Mouse (Mus musculus) testis, postnatal 10 days (tissue): ENCODE data around the gene Ciz1.

Experiments
- DNase-seq: peaks from one replicate; pipeline ENCODE4 v3.0.0; 2021; ENCODE audit warnings: low spot score

The Ciz1 gene

DNA sequence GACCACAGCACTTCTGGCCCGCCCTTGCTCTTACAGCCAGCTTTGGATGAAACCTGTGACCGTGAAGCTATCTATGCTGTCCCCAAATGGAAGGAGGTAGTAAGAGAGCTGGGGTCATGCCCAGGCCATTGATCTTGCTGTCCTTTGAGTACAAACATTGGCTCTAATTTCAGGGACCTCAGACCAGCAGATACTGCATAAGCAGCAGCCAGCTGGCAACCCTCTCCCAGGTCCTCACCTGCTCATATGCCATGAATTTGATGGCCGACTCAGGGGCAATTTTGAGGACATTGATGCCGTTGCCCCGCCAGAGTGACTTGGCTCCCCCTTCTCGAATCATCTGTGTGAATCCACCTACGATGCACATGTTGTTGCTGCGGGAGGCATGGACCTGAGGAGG is 65.4 kb downstream of the Ciz1 start:
- no peak for DNase-seq

DNA sequence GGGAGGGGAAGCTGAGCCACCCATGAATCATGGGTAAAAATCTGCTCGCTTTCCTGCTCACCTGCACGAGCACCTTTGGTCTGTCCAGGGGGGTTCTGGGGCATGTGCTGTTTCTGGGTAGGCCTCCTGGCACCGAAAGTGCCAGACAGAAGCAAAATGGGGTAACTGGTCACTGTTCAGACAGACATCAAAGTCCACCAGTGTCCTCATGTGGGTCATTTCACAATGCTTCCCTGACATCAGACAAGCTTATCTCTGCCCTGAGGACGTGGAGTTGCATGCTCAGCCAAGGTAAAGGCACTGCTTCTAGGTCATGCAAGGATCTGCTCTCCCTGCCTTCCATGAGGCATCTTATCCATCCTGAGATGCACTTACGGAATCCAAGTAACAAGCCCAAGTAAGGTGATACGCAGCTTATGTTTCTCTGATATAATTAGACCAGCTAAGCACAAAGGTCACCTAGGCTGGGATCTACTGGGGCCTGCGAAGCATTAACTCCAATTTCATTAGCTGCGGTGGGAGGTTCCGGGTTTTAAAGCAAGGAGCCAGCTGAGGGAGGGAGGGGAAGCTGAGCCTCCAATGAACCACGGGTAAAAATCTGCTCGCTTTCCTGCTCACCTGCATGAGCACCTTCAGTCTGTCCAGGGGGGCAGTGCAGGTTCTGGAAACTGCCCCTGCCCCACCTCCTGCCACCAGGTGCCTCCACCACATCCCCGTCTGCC is 66.5 kb downstream of the Ciz1 start:
- no peak for DNase-seq

DNA sequence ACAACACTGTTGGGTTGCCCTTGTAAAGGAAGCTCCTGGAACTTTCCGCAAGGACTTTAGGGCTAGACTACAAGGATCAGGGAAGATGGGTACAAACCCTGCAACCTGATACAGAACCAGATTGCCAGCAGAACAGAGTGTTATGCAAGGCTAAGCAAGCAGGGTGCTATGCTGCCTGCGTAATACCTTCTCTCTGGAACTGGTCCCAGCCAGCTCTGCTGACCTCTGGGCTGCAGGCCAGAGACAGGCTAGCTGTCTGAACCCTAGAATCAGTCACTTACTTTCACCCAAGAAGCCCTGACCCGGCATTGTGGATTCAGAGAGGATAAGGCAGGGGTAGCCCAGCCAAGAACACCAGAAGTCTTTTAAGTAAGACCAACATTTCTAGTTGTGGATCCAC is 67.2 kb downstream of the Ciz1 start:
- no peak for DNase-seq

DNA sequence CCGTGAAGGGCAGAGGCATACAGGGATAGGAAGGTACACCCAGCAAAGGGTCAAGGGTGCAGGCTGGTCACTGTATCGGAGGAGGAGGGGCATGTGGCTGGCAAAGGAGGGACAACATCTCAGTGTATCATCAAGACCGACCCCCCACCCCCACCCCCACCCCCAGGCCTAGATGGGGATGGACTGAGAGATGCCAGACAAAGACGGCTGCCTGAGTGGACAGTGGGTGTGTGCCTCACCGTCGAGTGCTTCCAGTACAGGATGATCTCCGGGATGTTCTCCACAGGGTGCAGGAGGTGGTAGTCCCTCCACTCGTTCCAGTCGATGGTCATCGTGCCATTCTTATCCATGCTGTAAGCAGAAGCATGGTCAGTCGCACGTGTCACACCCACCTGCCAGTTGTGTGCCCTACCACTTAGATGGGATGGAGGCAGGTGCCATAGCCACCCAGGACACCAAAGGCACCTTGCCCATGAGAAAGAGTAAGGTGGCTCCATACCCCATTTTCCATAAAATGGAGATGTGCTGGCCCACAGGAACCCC is 68.0 kb downstream of the Ciz1 start:
- no peak for DNase-seq

DNA sequence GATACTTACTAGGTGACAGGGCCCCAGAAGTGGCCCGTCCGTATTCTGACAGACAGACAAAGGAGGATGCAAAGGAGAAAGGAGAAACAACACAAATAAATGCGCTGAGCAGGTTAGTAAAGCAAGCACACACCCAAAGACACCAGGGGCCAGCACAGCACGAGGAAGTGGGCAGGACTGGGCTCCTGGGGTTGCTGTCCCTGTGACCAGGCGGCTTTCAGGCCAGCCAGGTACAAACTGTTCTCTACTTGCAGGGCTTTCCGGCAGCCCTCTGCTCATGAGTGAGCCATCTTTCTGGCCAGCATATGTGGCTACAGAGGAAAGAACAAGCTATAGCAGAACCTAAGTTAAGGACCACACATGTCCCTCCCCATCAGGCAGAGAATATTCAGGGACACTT is 68.5 kb downstream of the Ciz1 start:
- no peak for DNase-seq

DNA sequence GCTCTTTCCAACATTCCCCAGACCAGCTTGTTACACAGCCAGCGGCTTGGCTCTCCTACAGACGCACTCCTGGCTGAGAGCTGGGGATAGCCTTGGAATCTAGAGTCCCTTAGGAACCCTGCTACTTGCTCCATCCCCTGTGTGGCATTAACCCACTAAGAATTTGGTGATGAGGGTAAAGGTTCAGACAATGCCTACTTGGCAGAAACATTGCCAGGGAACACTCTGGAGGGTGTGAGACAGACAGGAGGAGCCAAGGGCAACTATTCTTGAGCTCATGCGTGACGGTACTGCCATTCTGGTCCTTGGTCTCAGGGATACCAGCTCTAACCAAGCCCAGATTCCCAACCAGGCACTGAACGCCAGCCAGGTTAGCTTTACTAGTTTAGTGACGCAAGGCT is 69.7 kb downstream of the Ciz1 start:
- DNase-seq = no peak

DNA sequence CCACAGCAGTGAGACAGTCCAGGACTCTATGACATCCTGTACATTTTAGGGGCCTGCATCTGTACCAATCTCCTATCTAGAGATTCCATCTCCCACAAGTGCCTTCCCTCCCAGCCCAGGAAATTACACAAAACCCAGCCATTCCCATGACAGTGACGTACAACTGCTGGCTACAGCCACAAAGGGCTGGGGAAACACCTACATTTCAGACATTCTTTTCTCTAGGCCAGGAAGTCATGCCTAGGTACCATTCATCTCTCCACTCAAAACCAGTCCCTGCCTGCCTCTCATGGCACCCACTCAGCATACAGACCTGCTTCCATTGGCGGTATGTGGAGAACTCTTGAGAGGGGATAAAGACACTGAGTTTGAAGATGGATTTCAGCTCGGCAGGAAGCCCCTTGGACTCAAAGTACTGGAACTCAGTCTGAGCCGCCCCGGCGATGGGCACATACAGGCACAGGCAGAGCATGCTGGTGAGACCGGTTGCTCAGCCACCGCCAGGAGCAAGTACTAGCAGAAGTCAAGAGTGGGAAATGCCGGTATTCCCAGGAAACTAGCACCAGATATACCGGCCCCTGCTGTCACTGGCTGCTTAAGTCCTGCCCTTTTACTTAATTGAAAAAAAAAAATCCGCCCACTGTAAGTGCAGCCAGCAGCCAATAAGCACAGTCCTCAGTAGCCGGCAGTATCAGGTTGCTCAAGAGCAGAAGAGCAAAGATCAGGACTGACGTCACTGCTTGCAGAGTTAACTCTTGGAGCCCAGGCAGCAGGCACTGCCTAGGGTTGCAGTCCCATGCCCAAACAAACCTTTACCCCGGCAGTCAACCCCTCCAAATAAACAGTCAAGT is 71.6 kb downstream of the Ciz1 start:
- no peak for DNase-seq

DNA sequence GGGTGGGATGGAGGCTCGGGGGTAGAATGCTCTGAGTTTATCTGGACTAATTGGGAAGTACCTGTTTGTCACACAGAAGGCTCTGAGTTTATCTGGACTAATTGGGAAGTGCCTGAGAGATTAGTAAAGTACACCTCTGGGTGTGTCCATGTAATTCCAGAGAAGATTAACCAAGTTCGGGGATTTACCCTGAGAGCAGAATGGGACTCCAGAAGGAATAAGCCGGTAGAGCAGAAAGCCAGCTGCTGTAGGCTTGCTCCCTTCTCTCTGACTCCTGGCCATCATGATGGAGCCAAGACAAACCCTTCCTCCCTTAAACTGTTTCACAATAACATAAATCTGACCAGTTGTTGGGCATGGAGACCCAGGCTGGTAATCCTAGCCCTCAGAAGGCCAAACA is 72.7 kb downstream of the Ciz1 start:
- no peak for DNase-seq

DNA sequence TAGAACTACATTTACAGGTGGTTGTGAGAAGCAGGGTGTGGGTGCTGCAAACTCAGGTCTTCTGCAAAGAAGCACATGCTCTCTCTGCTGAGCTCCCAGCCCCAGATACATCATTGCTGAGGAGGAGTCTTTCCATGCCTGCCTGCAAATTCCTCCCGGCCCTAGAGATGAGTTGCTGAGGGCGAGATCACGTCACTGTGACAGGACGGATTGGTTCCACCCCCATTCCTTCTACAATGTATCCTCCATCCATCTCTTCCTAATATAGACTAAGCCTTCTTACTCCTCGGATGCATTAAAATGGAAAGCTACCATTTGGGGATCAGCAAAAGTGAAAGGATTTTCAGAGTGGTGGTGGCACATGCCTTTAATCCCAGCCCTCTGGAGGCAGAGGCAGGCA is 73.4 kb downstream of the Ciz1 start:
- no peak for DNase-seq

DNA sequence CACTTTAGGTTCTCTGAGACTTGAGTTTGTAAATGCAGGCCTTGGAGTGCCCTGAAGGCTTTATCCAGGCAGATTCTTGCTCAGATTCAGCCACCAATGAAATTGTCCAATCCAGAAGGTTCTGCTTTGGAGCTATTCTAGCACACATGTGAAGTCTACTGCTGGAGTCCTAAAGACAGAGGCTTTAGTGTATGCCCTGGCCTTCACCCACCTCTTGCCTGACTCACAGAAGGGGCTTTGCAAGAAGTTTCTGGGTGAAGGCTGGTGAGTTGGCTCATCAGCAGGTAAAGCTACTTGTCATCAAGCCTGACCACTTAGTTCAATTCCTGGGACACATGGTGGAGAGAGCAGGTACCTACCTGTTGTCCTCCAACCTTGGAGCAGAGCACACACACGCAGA is 74.0 kb downstream of the Ciz1 start:
- DNase-seq = no peak

DNA sequence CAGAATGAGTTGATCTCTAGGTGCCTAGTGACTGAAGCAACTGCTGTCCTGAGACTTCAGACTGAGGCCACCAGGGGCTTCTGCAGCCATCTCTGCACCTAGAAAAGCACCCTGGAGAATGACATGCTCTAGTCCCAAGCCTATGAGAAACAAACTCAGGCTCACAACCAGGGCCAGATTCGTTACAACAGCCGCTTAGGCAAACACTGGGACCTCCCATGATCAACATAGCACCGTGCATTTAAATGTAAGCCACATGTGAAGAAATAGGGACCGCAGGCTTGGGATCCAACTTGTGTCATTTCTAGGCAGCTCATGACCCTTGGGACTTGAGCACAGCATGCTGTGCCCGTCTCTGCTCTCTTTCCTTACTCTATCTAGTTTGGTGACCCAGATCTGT is 75.6 kb downstream of the Ciz1 start:
- no peak for DNase-seq

DNA sequence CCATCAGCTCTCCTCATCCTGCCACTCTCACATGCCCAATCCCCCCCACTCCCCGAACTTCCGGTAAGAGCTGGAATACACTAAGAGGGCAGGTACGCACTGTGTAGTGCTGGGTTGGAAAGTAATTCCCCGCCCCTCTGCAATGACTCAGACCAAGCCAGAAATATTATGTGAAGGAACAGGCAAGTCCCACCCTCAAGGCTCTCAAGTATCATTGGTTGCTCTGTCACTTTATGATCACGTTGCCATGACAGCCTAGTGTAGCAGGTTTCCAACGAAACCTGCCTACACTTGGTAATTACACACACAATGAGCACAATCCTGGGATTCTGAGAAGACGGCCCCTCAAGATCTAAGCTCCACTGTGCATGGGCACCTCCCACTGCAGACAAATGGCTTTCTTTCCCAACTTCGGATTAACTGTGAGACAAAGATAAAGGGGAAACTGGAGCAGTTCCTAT is 76.2 kb downstream of the Ciz1 start:
- DNase-seq = no peak

DNA sequence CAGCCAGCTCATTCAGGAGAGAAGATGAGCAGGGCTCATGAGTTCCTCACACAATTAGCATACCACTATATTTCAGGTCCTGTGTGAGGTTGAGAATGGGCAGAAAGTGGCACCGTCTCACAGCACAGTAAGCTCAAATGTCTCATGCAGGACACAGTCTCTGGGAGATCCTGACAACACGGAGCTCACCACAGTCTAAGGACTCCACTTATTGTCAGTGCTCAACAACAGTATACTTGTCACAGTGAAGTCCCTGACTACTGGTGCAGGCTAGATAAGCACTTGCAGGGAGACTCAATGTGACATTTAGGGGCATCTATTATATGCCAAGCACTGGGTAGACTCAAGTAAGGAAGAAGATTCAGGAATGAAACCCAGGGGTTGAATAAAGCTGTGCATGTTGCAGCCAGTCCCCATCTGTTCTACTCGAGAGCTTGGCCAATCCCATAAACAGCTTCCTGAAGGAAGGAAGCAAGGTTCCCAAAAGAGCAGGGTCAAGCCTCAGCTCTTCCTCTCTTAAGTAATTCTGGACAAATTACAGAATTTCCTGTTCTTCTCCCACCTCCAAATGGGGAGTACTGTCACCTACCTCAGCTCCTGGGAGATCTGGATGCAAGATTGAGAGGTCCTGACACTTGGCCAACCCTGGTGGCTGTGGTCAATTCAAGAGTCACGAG is 77.2 kb downstream of the Ciz1 start:
- DNase-seq = no peak
